Mouse (Mus musculus) CD4-positive, CD25-positive, alpha-beta regulatory T cell, adult 2 months (primary cell): ENCODE measurements at regions not wholly inside any gene's neighbourhood (a gene's known extent, or its start where the extent isn't known, plus 50 kb on each side); places are given as distances from the start of the nearest gene placed in this dataset.

Source experiments
- DNase-seq: peaks from one replicate; pipeline ENCODE4 v3.0.0-alpha.2; 2012; ENCODE audit warnings: low read depth, low spot score

DNA sequence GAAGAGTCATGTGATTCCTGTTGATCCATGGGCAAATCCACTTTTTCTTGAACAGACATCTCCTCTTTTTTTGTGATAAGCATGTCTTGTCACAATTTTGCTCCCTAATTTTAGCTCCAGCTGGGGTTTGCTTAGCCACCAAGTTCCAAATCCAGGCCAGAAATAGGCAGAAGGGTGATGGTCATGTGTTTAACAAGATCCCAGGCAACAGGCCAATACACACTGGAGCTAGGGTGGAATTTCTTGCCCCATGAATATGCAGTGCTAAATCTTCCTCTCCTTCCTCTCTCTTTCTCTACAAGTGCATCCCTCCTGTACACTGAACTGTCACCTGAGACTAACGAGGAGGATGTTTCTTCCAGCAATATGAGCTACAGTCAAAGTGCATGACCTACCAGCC is 58.6 kb upstream of the Vgll2 start:
- no peak for DNase-seq

DNA sequence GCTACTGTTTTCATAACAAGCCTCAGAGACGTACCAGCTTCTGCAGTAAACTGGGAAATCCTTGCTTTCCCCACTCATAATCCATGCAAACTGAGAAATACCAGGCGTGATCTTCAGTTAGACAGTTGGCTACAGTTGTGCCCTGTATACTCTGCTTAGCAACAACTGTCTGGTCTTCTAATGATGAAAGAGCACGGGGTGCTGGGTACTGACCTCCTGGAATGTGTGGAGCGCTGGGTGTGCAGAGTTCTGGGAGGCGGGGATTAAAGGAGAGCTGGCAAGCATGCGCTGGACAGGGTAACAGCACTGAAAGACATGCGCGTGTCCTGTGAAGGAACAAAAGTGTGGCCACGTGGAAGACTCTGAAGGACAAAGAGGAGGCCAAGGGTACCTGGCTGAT is 52.2 kb upstream of the Vgll2 start:
- no peak for DNase-seq
